Mouse (Mus musculus): Measurements from ENCODE around the gene Pcbp4. TPM values are rescaled to one million over a fixed set of nuclear protein-coding genes. Genes with fewer than 3 reads are reported as not detected.

Gene Pcbp4
- 1.0 TPM for polyA plus RNA-seq (2014; fragmentation: Illumina TruSeq; extraction: RNeasy Lipid Tissue Mini Kit (QIAGEN cat#74804); ENCODE audit: low read depth, low replicate concordance)

GRCm38 (mm10) chr9:106453271-106454070 lies at the start of gene Pcbp4:
TSS of gene Pcbp4 (plus strand) at chr9:106453291.

GRCm38 (mm10) chr9:106429221-106430014 lies 23.7 kb upstream of the Pcbp4 start, which contains the start of gene Rpl29:
TSS of gene Rpl29 (plus strand) at chr9:106429454.

GRCm38 (mm10) chr9:106447348-106447747 lies 5.7 kb upstream of the Pcbp4 start, which contains the start of the genes Abhd14b and Abhd14a:
TSS of gene Abhd14b (plus strand) at chr9:106447459.
TSS of gene Abhd14a (minus strand) at chr9:106447678.

GRCm38 (mm10) chr9:106465571-106466200 lies 12.6 kb downstream of the Pcbp4 start, which contains the start of gene Gpr62:
TSS of gene Gpr62 (minus strand) at chr9:106465938.

GRCm38 (mm10) chr9:106475663-106476001 lies 22.5 kb downstream of the Pcbp4 start, which contains the start of gene Rrp9:
TSS of gene Rrp9 (plus strand) at chr9:106475963.

GRCm38 (mm10) chr9:106476924-106477484 lies 23.9 kb downstream of the Pcbp4 start, which contains the start of gene Parp3:
TSS of gene Parp3 (minus strand) at chr9:106476949.

GRCm38 (mm10) chr9:106499667-106500066 lies 46.6 kb downstream of the Pcbp4 start, which contains the start of gene Iqcf1:
TSS of gene Iqcf1 (plus strand) at chr9:106499967.

Other genes starting within 250 kb of the Pcbp4 start
- 0.06 TPM for gene Tlr9, start 230.7 kb upstream of the Pcbp4 start, polyA plus RNA-seq (2014; fragmentation: Illumina TruSeq; extraction: RNeasy Lipid Tissue Mini Kit (QIAGEN cat#74804); ENCODE audit: low read depth, low replicate concordance)
- gene Alas1, start 204.6 kb upstream of the Pcbp4 start, polyA plus RNA-seq (2014; fragmentation: Illumina TruSeq; extraction: RNeasy Lipid Tissue Mini Kit (QIAGEN cat#74804); ENCODE audit: low read depth, low replicate concordance) = 30.3 TPM
- gene Poc1a, start 172.2 kb upstream of the Pcbp4 start, polyA plus RNA-seq (2014; fragmentation: Illumina TruSeq; extraction: RNeasy Lipid Tissue Mini Kit (QIAGEN cat#74804); ENCODE audit: low read depth, low replicate concordance) = 4.0 TPM
- 1.4 TPM for gene Dusp7, start 84.7 kb upstream of the Pcbp4 start, polyA plus RNA-seq (2014; fragmentation: Illumina TruSeq; extraction: RNeasy Lipid Tissue Mini Kit (QIAGEN cat#74804); ENCODE audit: low read depth, low replicate concordance)
- 24.2 TPM for gene Rpl29, start 23.8 kb upstream of the Pcbp4 start, polyA plus RNA-seq (2014; fragmentation: Illumina TruSeq; extraction: RNeasy Lipid Tissue Mini Kit (QIAGEN cat#74804); ENCODE audit: low read depth, low replicate concordance)
- 0.17 TPM for gene Acy1, start 15.0 kb upstream of the Pcbp4 start, polyA plus RNA-seq (2014; fragmentation: Illumina TruSeq; extraction: RNeasy Lipid Tissue Mini Kit (QIAGEN cat#74804); ENCODE audit: low read depth, low replicate concordance)
- gene Abhd14b, start 5.8 kb upstream of the Pcbp4 start, polyA plus RNA-seq (2014; fragmentation: Illumina TruSeq; extraction: RNeasy Lipid Tissue Mini Kit (QIAGEN cat#74804); ENCODE audit: low read depth, low replicate concordance) = 4.2 TPM
- gene Abhd14a, start 5.6 kb upstream of the Pcbp4 start, polyA plus RNA-seq (2014; fragmentation: Illumina TruSeq; extraction: RNeasy Lipid Tissue Mini Kit (QIAGEN cat#74804); ENCODE audit: low read depth, low replicate concordance) = 6.0 TPM
- gene Gpr62, start 12.6 kb downstream of the Pcbp4 start, polyA plus RNA-seq (2014; fragmentation: Illumina TruSeq; extraction: RNeasy Lipid Tissue Mini Kit (QIAGEN cat#74804); ENCODE audit: low read depth, low replicate concordance) = 8.2 TPM
- 1.6 TPM for gene Rrp9, start 22.7 kb downstream of the Pcbp4 start, polyA plus RNA-seq (2014; fragmentation: Illumina TruSeq; extraction: RNeasy Lipid Tissue Mini Kit (QIAGEN cat#74804); ENCODE audit: low read depth, low replicate concordance)
- 1.8 TPM for gene Parp3, start 23.7 kb downstream of the Pcbp4 start, polyA plus RNA-seq (2014; fragmentation: Illumina TruSeq; extraction: RNeasy Lipid Tissue Mini Kit (QIAGEN cat#74804); ENCODE audit: low read depth, low replicate concordance)
- gene Iqcf1, start 46.7 kb downstream of the Pcbp4 start, polyA plus RNA-seq (2014; fragmentation: Illumina TruSeq; extraction: RNeasy Lipid Tissue Mini Kit (QIAGEN cat#74804); ENCODE audit: low read depth, low replicate concordance) = 87.2 TPM
- gene Iqcf5, start 61.3 kb downstream of the Pcbp4 start, polyA plus RNA-seq (2014; fragmentation: Illumina TruSeq; extraction: RNeasy Lipid Tissue Mini Kit (QIAGEN cat#74804); ENCODE audit: low read depth, low replicate concordance) = 144 TPM
- 2,377 TPM for gene Iqcf3, start 108.3 kb downstream of the Pcbp4 start, polyA plus RNA-seq (2014; fragmentation: Illumina TruSeq; extraction: RNeasy Lipid Tissue Mini Kit (QIAGEN cat#74804); ENCODE audit: low read depth, low replicate concordance)
- gene Iqcf4, start 117.7 kb downstream of the Pcbp4 start, polyA plus RNA-seq (2014; fragmentation: Illumina TruSeq; extraction: RNeasy Lipid Tissue Mini Kit (QIAGEN cat#74804); ENCODE audit: low read depth, low replicate concordance) = 679 TPM
- gene Iqcf6, start 173.3 kb downstream of the Pcbp4 start, polyA plus RNA-seq (2014; fragmentation: Illumina TruSeq; extraction: RNeasy Lipid Tissue Mini Kit (QIAGEN cat#74804); ENCODE audit: low read depth, low replicate concordance) = 4.1 TPM
- gene Grm2, start 202.8 kb downstream of the Pcbp4 start, polyA plus RNA-seq (2014; fragmentation: Illumina TruSeq; extraction: RNeasy Lipid Tissue Mini Kit (QIAGEN cat#74804); ENCODE audit: low read depth, low replicate concordance) = not detected
- gene Tex264, start 232.6 kb downstream of the Pcbp4 start, polyA plus RNA-seq (2014; fragmentation: Illumina TruSeq; extraction: RNeasy Lipid Tissue Mini Kit (QIAGEN cat#74804); ENCODE audit: low read depth, low replicate concordance) = 5.9 TPM